Mouse (Mus musculus) limb, embryonic 11.5 days (tissue): ENCODE data around the gene Fat3. TPM values are rescaled to one million over a fixed set of nuclear protein-coding genes. Genes with fewer than 3 reads are reported as not detected.
A peak's percentile ranks its signal among the peaks of the same experiment; 100 is the strongest.

ENCODE experiments used
- ATAC-seq: fragments of 200-750 bp; cut with Nextera tagmentation; 2 replicates; pipeline ENCODE4 v1.8.0; 2017; ENCODE audit warnings: low read depth; ENCODE audit not compliant: insufficient number of reproducible peaks, low FRiP score, low TSS enrichment
- DNase-seq: peaks from one replicate; pipeline ENCODE4 v3.0.0-alpha.2; 2015; ENCODE audit warnings: low spot score
- H3K27ac ChIP-seq: fragments of 300-500 bp; sonication (generic); replicated peaks from 2 replicates; pipeline ENCODE4 v1.5.1; 2014; ENCODE audit warnings: low read depth, mild to moderate bottlenecking, low read length
- H3K27me3 ChIP-seq: fragments of 300-500 bp; sonication (generic); 2 replicates; pipeline ENCODE4 v1.6.1; 2014; ENCODE audit warnings: mild to moderate bottlenecking, low read length, mixed read lengths; ENCODE audit not compliant: control insufficient read depth, insufficient read depth
- H3K36me3 ChIP-seq: fragments of 300-500 bp; sonication (generic); 2 replicates; pipeline ENCODE4 v1.6.1; 2014; ENCODE audit warnings: mild to moderate bottlenecking, low read length, moderate library complexity, mixed read lengths; ENCODE audit not compliant: control insufficient read depth, insufficient read depth
- H3K4me1 ChIP-seq: fragments of 300-500 bp; sonication (generic); 2 replicates; pipeline ENCODE4 v1.6.1; 2014; ENCODE audit warnings: low read length, mixed read lengths; ENCODE audit not compliant: control insufficient read depth, insufficient read depth
- H3K4me2 ChIP-seq: fragments of 300-500 bp; sonication (generic); 2 replicates; pipeline ENCODE4 v1.6.1; 2014; ENCODE audit warnings: low read depth, mild to moderate bottlenecking, moderate library complexity; ENCODE audit not compliant: severe bottlenecking
- H3K4me3 ChIP-seq: fragments of 300-500 bp; sonication (generic); 2 replicates; pipeline ENCODE4 v1.5.1; 2014; ENCODE audit warnings: low read depth, low read length
- H3K9ac ChIP-seq: fragments of 300-500 bp; sonication (generic); 2 replicates; pipeline ENCODE4 v1.6.1; 2014; ENCODE audit warnings: mild to moderate bottlenecking, low read length
- H3K9me3 ChIP-seq: fragments of 300-500 bp; sonication (generic); 2 replicates; pipeline ENCODE4 v1.6.1; 2016; ENCODE audit warnings: low read length; ENCODE audit not compliant: control insufficient read depth
- WGBS: fragments of 180-500 bp; shearing (Covaris S2); extraction: QIAGEN DNeasy Blood & Tissue Kit; methylation state at CpG from one replicate; pipeline ENCODE4 v1.1.7; 2014; 5-methylcytosine and 5-hydroxymethylcytosine counted together
- polyA plus RNA-seq: library from polyadenylated mRNA; unstranded; fragments of >200 nt; fragmentation: Nextera tagmentation; extraction: Ambion mirVana; gene quantifications from 2 replicates; pipeline ENCODE4 v1.2.1, GENCODE M21; 2014

The Fat3 gene
- polyA plus RNA-seq, 1 experiment from 2014 or later: 3.4 TPM

DNA sequence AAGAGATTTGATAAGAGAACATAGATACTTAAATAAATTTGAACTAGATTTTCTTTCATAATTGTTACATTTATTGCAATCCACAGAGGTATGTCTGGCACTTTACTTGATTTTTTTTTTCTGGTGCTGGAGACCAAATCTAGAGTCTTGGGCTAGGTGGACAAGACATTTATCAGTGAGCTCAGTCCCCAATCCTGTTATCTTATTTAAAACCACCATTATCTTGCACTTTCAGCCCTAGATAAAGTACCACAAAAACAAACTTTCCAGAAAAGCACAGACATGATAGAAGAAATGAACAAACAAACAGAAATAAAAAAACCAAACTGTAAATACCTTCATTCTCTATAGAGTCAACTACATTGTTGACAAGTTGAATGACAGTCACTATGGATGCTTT, 584.5 kb downstream of the Fat3 start:
- ATAC-seq (no peak), DNase-seq (no peak)
- Histone ChIP-seq H3K27ac (no peak overlapping the region), H3K27me3 (no peaks in the 10 kb centered on the region), H3K36me3 (no peaks in the 10 kb centered on the region), H3K9ac (no peak overlapping the region), H3K4me2 (no peak overlapping the region), H3K9me3 (no peaks in the 10 kb centered on the region), H3K4me3 (no peak overlapping the region), H3K4me1 (no peaks in the 10 kb centered on the region)

DNA sequence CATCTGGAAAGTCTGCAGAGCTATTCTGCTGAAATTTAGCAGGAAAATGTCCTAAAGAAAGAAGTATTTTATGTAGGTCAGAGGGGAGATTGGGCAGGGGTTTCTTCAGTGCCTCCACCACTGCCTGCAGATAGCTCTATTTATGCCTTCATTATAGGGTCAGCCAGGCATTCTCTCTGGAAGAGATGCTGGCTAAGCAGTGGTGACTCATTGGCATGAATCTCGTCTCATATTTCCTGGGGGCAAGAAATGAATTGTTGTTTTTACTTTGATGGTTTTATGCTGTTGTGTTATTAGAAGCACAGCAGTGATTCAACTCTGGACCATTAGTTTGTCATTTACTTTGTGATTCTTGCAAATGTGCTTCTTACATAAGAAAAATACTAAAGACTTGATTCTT, 588.4 kb downstream of the Fat3 start:
- no peak overlapping the region for H3K27ac ChIP-seq
- H3K9me3 ChIP-seq: no peaks in the 10 kb centered on the region
- no peaks in the 10 kb centered on the region for H3K36me3 ChIP-seq
- H3K4me1 ChIP-seq: no peaks in the 10 kb centered on the region
- H3K9ac ChIP-seq: no peak overlapping the region
- no peaks in the 10 kb centered on the region for H3K27me3 ChIP-seq
- H3K4me2 ChIP-seq: no peak overlapping the region
- DNase-seq (no peak), ATAC-seq (no peak)
- 44% methylated on average over 1 of the region's 1 CpGs for WGBS
- H3K4me3 ChIP-seq: no peak overlapping the region

DNA sequence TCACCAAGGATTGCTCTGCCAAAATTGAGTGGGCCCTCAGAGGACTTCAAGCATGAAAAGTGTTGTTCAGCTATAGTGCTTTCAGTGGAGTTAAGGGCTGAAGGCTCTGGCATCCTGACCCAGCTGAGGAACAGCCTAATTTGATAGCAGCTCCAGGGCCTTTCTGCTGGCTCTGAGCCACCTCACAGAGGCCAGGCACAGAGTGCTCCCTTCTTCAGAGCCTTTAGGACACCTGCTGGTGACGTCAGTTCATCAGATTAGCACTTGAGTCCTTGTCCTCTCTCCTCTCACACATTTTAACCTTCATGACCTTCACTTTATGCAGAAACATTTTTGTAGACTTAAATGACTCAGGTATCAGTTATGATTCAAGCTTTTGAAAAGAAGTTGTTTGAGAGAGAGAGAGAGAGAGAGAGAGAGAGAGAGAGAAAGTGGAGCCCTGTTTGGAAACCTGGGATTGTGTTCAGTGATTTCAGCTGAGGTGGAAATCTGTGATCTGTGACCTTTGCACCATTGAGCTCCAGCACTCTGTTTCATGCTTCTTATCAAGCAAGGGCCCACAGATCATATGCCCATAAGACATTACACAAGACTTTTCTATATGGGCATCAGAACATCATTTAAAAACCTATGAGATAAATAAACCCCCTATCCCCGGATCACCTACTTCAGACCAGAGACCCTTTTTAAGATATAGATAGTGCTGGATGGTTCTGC, 591.5 kb downstream of the Fat3 start:
- Histone ChIP-seq H3K36me3 (no peaks in the 10 kb centered on the region), H3K27me3 (no peaks in the 10 kb centered on the region), H3K4me2 (no peak overlapping the region), H3K27ac (no peak overlapping the region), H3K4me1 (no peaks in the 10 kb centered on the region), H3K4me3 (no peak overlapping the region), H3K9me3 (no peaks in the 10 kb centered on the region), H3K9ac (no peak overlapping the region)
- 73% methylated on average over 2 of the region's 2 CpGs for WGBS
- no peak for DNase-seq
- ATAC-seq: no peak

DNA sequence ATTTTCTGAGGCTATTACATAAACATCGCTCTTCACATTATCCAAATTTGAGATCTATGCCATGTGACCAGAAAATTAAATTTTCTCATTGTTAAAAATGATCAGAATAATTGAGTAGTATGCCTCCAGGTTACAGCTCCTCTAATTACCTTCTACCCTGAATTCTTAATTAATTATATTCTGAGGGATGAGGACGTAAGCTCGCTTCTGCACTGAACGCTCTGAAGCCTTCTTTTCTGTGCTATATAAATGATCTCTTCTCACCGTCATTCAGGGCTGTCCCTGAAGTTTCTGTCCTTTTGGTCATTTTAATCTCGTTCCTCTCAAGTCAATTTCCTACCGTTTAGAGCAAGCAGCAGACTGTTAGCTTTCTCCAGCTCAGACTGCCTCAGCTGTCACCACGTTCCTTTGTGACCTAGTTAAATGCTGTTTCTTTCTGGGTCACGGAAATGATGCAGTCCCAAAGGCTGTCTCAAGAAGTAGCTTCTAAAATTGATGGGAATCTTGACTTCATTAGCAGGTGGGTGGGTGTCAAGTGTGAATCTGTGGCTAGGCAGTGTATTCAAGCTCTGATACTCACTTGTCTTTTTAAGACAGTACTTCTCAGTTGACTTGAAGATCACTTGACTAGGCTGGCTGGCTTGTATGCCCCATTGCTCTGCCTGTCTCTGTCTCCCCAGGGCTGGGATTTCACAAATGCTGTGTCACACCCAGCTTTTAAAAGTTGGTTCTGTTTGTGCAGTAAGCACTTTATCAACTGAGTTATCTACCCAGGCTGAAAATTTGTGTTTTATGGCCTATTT, 596.9 kb downstream of the Fat3 start:
- H3K4me1 ChIP-seq: no peaks in the 10 kb centered on the region
- DNase-seq (no peak), ATAC-seq (no peak)
- no peak overlapping the region for H3K27ac ChIP-seq
- H3K27me3 ChIP-seq: no peaks in the 10 kb centered on the region
- H3K36me3 ChIP-seq: no peaks in the 10 kb centered on the region
- no peak overlapping the region for H3K4me3 ChIP-seq
- H3K9me3 ChIP-seq: no peaks in the 10 kb centered on the region
- 76% methylated on average over 9 of the region's 9 CpGs for WGBS
- no peak overlapping the region for H3K9ac ChIP-seq
- no peak overlapping the region for H3K4me2 ChIP-seq

DNA sequence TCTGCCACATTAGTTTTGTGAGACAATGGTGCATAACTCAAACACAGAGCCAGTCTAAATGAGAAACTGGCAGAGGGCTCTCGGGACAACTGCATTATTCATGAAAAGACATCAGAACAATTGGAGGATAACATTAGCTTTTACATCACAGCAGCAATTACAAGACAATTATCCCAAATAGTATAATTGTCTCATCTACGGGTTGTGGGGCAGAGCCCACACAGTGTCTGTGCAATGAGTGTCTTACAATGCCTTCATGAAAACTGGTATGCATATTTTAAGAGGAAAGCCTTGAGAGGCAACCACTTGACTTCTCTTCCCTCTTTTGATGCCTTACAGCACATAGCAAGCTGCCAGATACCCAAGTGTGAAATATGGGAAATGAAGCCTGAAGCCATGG, 603.0 kb downstream of the Fat3 start:
- no peaks in the 10 kb centered on the region for H3K27me3 ChIP-seq
- no peak overlapping the region for H3K4me3 ChIP-seq
- no peak overlapping the region for H3K9ac ChIP-seq
- WGBS: 80% methylated on average over 2 of the region's 2 CpGs
- no peaks in the 10 kb centered on the region for H3K9me3 ChIP-seq
- H3K27ac ChIP-seq: no peak overlapping the region
- H3K4me2 ChIP-seq: no peak overlapping the region
- H3K4me1 ChIP-seq: no peaks in the 10 kb centered on the region
- ATAC-seq (no peak), DNase-seq (no peak)
- H3K36me3 ChIP-seq: no peaks in the 10 kb centered on the region

DNA sequence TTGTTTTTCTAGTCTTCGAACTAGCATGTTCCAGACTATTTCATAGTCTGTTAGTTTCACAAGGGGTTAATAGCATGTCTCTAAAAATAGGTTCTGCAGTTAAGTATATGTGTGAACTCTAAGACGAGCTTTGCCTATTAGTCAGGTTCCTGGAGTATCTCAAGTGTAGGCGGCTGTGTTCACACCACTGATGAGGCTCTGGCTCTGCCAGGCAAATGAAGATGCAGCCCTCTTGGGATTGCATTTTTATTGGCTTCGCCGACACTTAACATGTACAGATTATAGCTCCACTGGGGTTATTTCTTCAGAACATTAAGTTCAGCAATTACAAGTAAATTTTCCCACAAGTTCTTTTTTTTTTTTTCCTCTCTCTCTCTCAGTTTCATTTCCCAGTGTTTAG, 614.3 kb downstream of the Fat3 start:
- no peaks in the 10 kb centered on the region for H3K36me3 ChIP-seq
- no peak overlapping the region for H3K4me2 ChIP-seq

DNA sequence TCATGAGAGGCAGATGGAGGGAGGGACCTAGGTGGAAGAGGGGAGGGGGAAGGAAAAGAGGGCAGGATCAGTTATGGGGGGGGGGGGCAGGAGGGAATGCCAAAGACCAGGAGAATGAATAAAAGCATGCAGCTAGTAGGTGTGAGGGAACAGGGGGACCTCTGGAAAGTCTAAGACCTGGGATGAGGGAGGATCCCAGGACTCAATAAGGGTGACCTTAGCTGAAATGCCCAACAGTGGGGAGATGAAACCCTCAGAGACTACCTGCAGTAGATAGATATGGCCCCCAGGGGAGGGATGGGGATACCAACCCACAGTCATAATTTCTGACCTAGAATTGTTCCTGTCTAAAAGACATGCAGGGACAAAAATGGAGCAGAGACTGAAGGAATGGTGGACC, 620.3 kb downstream of the Fat3 start:
- no peaks in the 10 kb centered on the region for H3K27me3 ChIP-seq
- ATAC-seq: no peak
- H3K4me2 ChIP-seq: no peak overlapping the region

More for the DNA sequence above, 614.3 kb downstream of the Fat3 start:
- DNase-seq: no peak
- Histone ChIP-seq H3K4me1 (no peaks in the 10 kb centered on the region), H3K27me3 (no peaks in the 10 kb centered on the region), H3K9me3 (no peaks in the 10 kb centered on the region), H3K9ac (no peak overlapping the region), H3K27ac (no peak overlapping the region), H3K4me3 (no peak overlapping the region)
- WGBS: 66% methylated on average over 5 of the region's 5 CpGs
- ATAC-seq: no peak

DNA sequence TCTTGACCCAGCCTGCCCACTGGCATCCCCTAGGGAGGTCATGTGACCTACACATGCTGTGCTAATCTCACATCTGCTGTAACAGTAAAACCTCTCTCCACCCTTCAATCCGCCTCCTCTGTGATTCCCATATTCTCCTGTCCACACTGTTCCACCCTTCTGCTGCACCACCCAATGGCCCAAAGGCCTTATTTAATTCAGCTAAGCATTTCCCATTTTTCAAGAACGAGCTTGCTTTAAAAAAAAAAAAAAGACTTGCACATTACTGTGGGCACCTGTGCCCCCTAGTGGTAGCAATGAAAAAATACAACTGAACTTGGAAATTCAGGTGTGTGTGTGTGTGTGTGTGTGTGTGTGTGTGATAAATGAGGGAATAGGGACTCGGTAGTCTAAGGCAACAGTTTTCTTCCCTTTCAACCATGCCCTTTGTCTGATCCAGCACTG, 620.9 kb downstream of the Fat3 start:
- DNase-seq (peak; percentile 28), ATAC-seq (no peak)
- no peaks in the 10 kb centered on the region for H3K4me1 ChIP-seq
- H3K27me3 ChIP-seq: no peaks in the 10 kb centered on the region
- H3K4me2 ChIP-seq: no peak overlapping the region
- 25% methylated on average over 3 of the region's 3 CpGs for WGBS
- H3K9me3 ChIP-seq: no peaks in the 10 kb centered on the region
- H3K27ac ChIP-seq: no peak overlapping the region
- H3K4me3 ChIP-seq: no peak overlapping the region
- no peak overlapping the region for H3K9ac ChIP-seq
- no peaks in the 10 kb centered on the region for H3K36me3 ChIP-seq

More for the DNA sequence above, 620.3 kb downstream of the Fat3 start:
- no peak for DNase-seq
- Histone ChIP-seq H3K9ac (no peak overlapping the region), H3K4me1 (no peaks in the 10 kb centered on the region), H3K36me3 (no peaks in the 10 kb centered on the region), H3K9me3 (no peaks in the 10 kb centered on the region), H3K27ac (no peak overlapping the region), H3K4me3 (no peak overlapping the region)
